Mouse (Mus musculus): ENCODE data around the gene Ttc12. TPM values are rescaled to one million over a fixed set of nuclear protein-coding genes. Genes with fewer than 3 reads are reported as not detected.

Ttc12 gene
- polyA plus RNA-seq, 2 experiments: 0.18 to 0.19 TPM

DNA sequence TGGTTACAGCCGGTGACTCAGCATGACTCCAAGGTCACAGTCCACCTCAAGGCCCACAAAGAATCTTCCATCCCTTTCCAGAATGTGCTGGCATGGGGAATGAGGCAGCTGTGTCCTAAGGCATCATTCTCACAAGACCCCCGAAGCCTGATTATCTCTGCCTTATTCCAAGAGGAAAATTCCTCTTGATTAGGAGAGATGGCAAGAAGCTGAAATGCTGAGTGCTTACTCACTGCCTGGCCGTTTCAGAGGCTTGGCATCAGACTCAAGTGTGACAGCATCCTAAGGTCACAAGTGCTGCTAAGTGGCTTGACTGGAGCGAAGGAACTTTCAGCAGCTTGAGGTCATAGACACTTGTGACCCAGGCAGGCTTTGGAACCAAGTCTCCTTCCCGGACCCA lies 75.4 kb downstream of the Ttc12 start:
- no peak for ATAC-seq (ENCODE audit: insufficient read depth)
- DNase-seq (ENCODE audit: low read depth in 3 of 3, low spot score in 3 of 3): no peak
- WGBS (ENCODE audit: insufficient replicate concordance): 35% methylated on average over 5 of the region's 5 CpGs

DNA sequence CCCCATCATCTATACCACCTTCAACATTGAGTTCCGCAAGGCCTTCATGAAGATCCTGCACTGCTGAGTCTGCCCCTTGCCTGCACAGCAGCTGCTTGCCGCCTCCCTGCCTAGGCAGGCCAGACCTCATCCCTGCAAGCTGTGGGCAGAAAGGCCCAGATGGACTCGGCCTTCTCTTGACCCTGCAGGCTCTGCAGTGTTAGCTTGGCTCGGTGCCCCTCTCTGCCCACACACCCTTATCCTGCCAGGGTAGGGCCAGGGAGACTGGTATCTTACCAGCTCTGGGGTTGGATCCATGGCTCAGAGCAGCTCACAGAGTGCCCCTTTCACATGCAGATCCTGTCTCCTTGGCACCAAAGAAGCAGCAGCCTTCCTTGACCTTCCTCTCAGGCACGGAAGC lies 79.0 kb downstream of the Ttc12 start:
- ATAC-seq (ENCODE audit: insufficient read depth): no peak
- no peak for TF ChIP-seq EP300 (IDR thresholded peaks at IDR 0.05; ENCODE audit: low read depth)

More for the DNA sequence above, 75.4 kb downstream of the Ttc12 start:
- TF ChIP-seq CTCF (IDR thresholded peaks at IDR 0.05; ENCODE audit: low read depth) (no peak), EP300 (IDR thresholded peaks at IDR 0.05; ENCODE audit: low read depth) (no peak)
- no peak overlapping the region for H3K4me3 ChIP-seq (ENCODE audit: insufficient read depth in 1 of 2, low read depth in 2 of 2, low read length in 2 of 2)
- H3K4me1 ChIP-seq (replicated peaks; ENCODE audit: control insufficient read depth in 2 of 2, insufficient read depth in 2 of 2, low read length in 1 of 2): no peaks in the 10 kb centered on the region
- H3K4me2 ChIP-seq (ENCODE audit: low read depth): no peak overlapping the region
- H3K27ac ChIP-seq: no peak overlapping the region
- no peaks in the 10 kb centered on the region for H3K27me3 ChIP-seq (ENCODE audit: control insufficient read depth, insufficient read depth, low read length)
- no peaks in the 10 kb centered on the region for H3K36me3 ChIP-seq (replicated peaks; ENCODE audit: control insufficient read depth, insufficient read depth, low read depth)
- no peak overlapping the region for H3K9ac ChIP-seq (replicated peaks)
- no peaks in the 10 kb centered on the region for H3K9me3 ChIP-seq (ENCODE audit: control insufficient read depth, low read length)

DNA sequence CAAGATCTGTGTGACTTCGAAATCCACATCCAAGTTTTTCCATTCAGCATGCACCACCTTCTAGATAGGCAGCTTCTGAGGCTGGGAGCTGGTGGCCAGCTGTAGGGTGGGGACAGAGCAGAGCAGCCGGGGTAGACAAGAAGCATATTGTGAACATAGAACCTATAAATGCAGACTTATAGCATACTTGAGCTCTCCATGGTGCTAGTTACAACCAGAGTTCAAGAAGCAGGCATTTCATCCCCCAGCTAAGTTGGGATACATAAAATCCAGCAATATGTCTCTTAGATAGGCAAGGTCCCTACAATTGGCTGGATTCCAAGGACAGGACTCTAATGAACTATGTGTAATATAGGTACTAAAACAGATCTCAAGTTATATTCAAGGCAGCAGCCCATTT lies 82.3 kb downstream of the Ttc12 start:
- no peaks in the 10 kb centered on the region for H3K36me3 ChIP-seq (replicated peaks; ENCODE audit: control insufficient read depth, insufficient read depth, low read depth)
- no peak for TF ChIP-seq EP300 (IDR thresholded peaks at IDR 0.05; ENCODE audit: low read depth)
- TF ChIP-seq CTCF (IDR thresholded peaks at IDR 0.05; ENCODE audit: low read depth): no peak
- DNase-seq (ENCODE audit: low read depth in 3 of 3, low spot score in 3 of 3) (no peak), ATAC-seq (ENCODE audit: insufficient read depth) (no peak)
- no peak overlapping the region for H3K4me3 ChIP-seq (ENCODE audit: insufficient read depth in 1 of 2, low read depth in 2 of 2, low read length in 2 of 2)
- no peaks in the 10 kb centered on the region for H3K9me3 ChIP-seq (ENCODE audit: control insufficient read depth, low read length)
- no peak overlapping the region for H3K9ac ChIP-seq (replicated peaks)
- 51% methylated on average over 2 of the region's 2 CpGs for WGBS (ENCODE audit: insufficient replicate concordance)
- H3K27ac ChIP-seq: no peak overlapping the region
- H3K4me1 ChIP-seq (replicated peaks; ENCODE audit: control insufficient read depth in 2 of 2, insufficient read depth in 2 of 2, low read length in 1 of 2): no peaks in the 10 kb centered on the region
- no peaks in the 10 kb centered on the region for H3K27me3 ChIP-seq (ENCODE audit: control insufficient read depth, insufficient read depth, low read length)
- H3K4me2 ChIP-seq (ENCODE audit: low read depth): no peak overlapping the region

More for the DNA sequence above, 79.0 kb downstream of the Ttc12 start:
- DNase-seq (ENCODE audit: low read depth in 3 of 3, low spot score in 3 of 3): no peak
- no peak overlapping the region for H3K27ac ChIP-seq
- WGBS (ENCODE audit: insufficient replicate concordance): 57% methylated on average over 5 of the region's 5 CpGs
- no peaks in the 10 kb centered on the region for H3K9me3 ChIP-seq (ENCODE audit: control insufficient read depth, low read length)
- H3K27me3 ChIP-seq (ENCODE audit: control insufficient read depth, insufficient read depth, low read length): no peaks in the 10 kb centered on the region
- H3K4me2 ChIP-seq (ENCODE audit: low read depth): no peak overlapping the region
- H3K4me1 ChIP-seq (replicated peaks; ENCODE audit: control insufficient read depth in 2 of 2, insufficient read depth in 2 of 2, low read length in 1 of 2): no peaks in the 10 kb centered on the region
- H3K9ac ChIP-seq (replicated peaks): no peak overlapping the region
- no peak overlapping the region for H3K4me3 ChIP-seq (ENCODE audit: insufficient read depth in 1 of 2, low read depth in 2 of 2, low read length in 2 of 2)
- H3K36me3 ChIP-seq (replicated peaks; ENCODE audit: control insufficient read depth, insufficient read depth, low read depth): no peaks in the 10 kb centered on the region

DNA sequence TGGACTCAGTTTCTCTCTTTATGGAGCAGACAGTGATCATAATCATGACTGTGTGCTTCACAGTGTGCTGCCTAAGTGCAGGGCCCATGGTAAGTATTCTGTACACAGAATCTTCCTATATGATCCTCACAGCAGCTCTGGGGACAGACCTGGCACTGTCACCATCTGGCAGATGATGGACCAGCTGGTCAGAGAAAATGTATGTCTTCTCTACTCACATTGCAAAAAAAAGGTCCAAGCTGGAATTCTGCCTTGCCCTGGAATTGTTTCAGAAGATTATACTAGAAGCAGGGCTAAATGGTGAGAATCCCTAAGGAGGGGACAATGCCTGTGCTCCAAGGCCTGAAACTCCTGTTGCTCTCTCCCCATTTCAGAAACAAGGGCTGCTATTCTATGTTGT lies 90.0 kb downstream of the Ttc12 start:
- Histone ChIP-seq H3K4me3 (ENCODE audit: insufficient read depth in 1 of 2, low read depth in 2 of 2, low read length in 2 of 2) (no peak overlapping the region), H3K9ac (replicated peaks) (no peak overlapping the region), H3K4me2 (ENCODE audit: low read depth) (no peak overlapping the region), H3K27me3 (ENCODE audit: control insufficient read depth, insufficient read depth, low read length) (no peaks in the 10 kb centered on the region), H3K36me3 (replicated peaks; ENCODE audit: control insufficient read depth, insufficient read depth, low read depth) (no peaks in the 10 kb centered on the region), H3K9me3 (ENCODE audit: control insufficient read depth, low read length) (no peaks in the 10 kb centered on the region), H3K4me1 (replicated peaks; ENCODE audit: control insufficient read depth in 2 of 2, insufficient read depth in 2 of 2, low read length in 1 of 2) (no peaks in the 10 kb centered on the region), H3K27ac (no peak overlapping the region)
- ATAC-seq (ENCODE audit: insufficient read depth) (no peak), DNase-seq (ENCODE audit: low read depth in 3 of 3, low spot score in 3 of 3) (no peak)
- TF ChIP-seq EP300 (IDR thresholded peaks at IDR 0.05; ENCODE audit: low read depth) (no peak), CTCF (IDR thresholded peaks at IDR 0.05; ENCODE audit: low read depth) (no peak)

DNA sequence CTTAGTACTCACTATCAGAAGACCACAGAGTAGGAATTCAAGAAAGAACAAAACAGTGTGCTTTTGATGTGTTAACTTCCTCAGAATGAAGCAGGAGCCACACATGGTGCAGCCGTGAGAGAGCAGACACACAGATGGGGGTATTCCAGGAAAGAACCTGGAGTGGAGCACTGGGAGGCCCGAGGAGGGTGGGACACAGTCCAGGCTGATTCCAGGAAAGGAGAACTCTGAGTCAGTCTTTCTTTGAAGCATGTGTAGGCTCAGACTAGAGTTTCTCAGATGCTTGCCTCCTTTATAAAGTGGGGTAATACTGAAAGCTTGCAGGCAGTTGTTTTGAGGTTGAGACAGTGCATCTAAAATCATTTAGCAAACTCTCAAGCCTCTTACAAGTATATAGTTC lies 93.8 kb downstream of the Ttc12 start:
- no peak overlapping the region for H3K4me3 ChIP-seq (ENCODE audit: insufficient read depth in 1 of 2, low read depth in 2 of 2, low read length in 2 of 2)
- H3K27me3 ChIP-seq (ENCODE audit: control insufficient read depth, insufficient read depth, low read length): no peaks in the 10 kb centered on the region
- 30% methylated on average over 2 of the region's 2 CpGs for WGBS (ENCODE audit: insufficient replicate concordance)
- H3K27ac ChIP-seq: no peak overlapping the region
- no peak overlapping the region for H3K9ac ChIP-seq (replicated peaks)
- ATAC-seq (ENCODE audit: insufficient read depth) (no peak), DNase-seq (ENCODE audit: low read depth in 3 of 3, low spot score in 3 of 3) (no peak)
- H3K36me3 ChIP-seq (replicated peaks; ENCODE audit: control insufficient read depth, insufficient read depth, low read depth): no peaks in the 10 kb centered on the region
- TF ChIP-seq EP300 (IDR thresholded peaks at IDR 0.05; ENCODE audit: low read depth) (no peak), CTCF (IDR thresholded peaks at IDR 0.05; ENCODE audit: low read depth) (no peak)
- H3K4me2 ChIP-seq (ENCODE audit: low read depth): no peak overlapping the region
- H3K9me3 ChIP-seq (ENCODE audit: control insufficient read depth, low read length): no peaks in the 10 kb centered on the region
- no peaks in the 10 kb centered on the region for H3K4me1 ChIP-seq (replicated peaks; ENCODE audit: control insufficient read depth in 2 of 2, insufficient read depth in 2 of 2, low read length in 1 of 2)

Other genes with a start within 250 kb of the Ttc12 start
- not detected in 2 replicates for gene Gm4894, start 235.7 kb downstream of the Ttc12 start, polyA plus RNA-seq (2012; rRNA removed)
- gene Gm4894, start 235.7 kb downstream of the Ttc12 start, polyA plus RNA-seq (2014; fragmentation: Nextera tagmentation; extraction: Ambion mirVana): not detected in 2 replicates
- gene Drd2, start 145.6 kb downstream of the Ttc12 start, polyA plus RNA-seq (2012; rRNA removed): not detected in 2 replicates
- gene Drd2, start 145.6 kb downstream of the Ttc12 start, polyA plus RNA-seq (2014; fragmentation: Nextera tagmentation; extraction: Ambion mirVana): not detected in 2 replicates
- gene Ankk1, start 59.2 kb downstream of the Ttc12 start, polyA plus RNA-seq (2012; rRNA removed): not detected in 2 replicates
- gene Ankk1, start 59.2 kb downstream of the Ttc12 start, polyA plus RNA-seq (2014; fragmentation: Nextera tagmentation; extraction: Ambion mirVana): not detected in 2 replicates

Data from liver, embryonic 14.5 days (tissue).